Mouse (Mus musculus): ENCODE measurements around the gene Ccdc85c. TPM values are rescaled to one million over a fixed set of nuclear protein-coding genes. Genes with fewer than 3 reads are reported as not detected.
A peak's percentile ranks its signal among the peaks of the same experiment; 100 is the strongest.

Gene Ccdc85c
- total RNA-seq, 2 experiments from 2014 or later = 0.42 TPM; not detected in 1

GRCm38 (mm10) chr12:108303778-108304365 lies 28.6 kb upstream of the Ccdc85c start:
- no peak for ATAC-seq (replicated peaks; ENCODE audit: low FRiP score, low TSS enrichment, poor library complexity, severe bottlenecking)

- ATAC-seq (replicated peaks; ENCODE audit: low FRiP score, low TSS enrichment, poor library complexity, severe bottlenecking) = no peak
Observed at GRCm38 (mm10) chr12:108301006-108301405, 25.8 kb upstream of the Ccdc85c start.

- 0 out of 2 replicates have a peak, but pooled peaks have one; percentile 57 for ATAC-seq (replicated peaks; ENCODE audit: low FRiP score, low TSS enrichment, poor library complexity, severe bottlenecking)
Observed at GRCm38 (mm10) chr12:108297033-108297432, 21.8 kb upstream of the Ccdc85c start.

- ATAC-seq (replicated peaks; ENCODE audit: low FRiP score, low TSS enrichment, poor library complexity, severe bottlenecking) = no peak
Observed at GRCm38 (mm10) chr12:108294620-108295019, 19.4 kb upstream of the Ccdc85c start.

GRCm38 (mm10) chr12:108292957-108293356 lies 17.7 kb upstream of the Ccdc85c start:
- peak; percentile 83 for ATAC-seq (replicated peaks; ENCODE audit: low FRiP score, low TSS enrichment, poor library complexity, severe bottlenecking)

GRCm38 (mm10) chr12:108292419-108292818 lies 17.2 kb upstream of the Ccdc85c start:
- ATAC-seq (replicated peaks; ENCODE audit: low FRiP score, low TSS enrichment, poor library complexity, severe bottlenecking) = peak; percentile 42; the same call in 1 of the 2 replicates

GRCm38 (mm10) chr12:108288127-108288880 lies 13.1 kb upstream of the Ccdc85c start:
- ATAC-seq (replicated peaks; ENCODE audit: low FRiP score, low TSS enrichment, poor library complexity, severe bottlenecking) = no peak

- no peak for ATAC-seq (replicated peaks; ENCODE audit: low FRiP score, low TSS enrichment, poor library complexity, severe bottlenecking)
Observed at GRCm38 (mm10) chr12:108287011-108287410, 11.8 kb upstream of the Ccdc85c start.

- ATAC-seq (replicated peaks; ENCODE audit: low FRiP score, low TSS enrichment, poor library complexity, severe bottlenecking) = no peak
Observed at GRCm38 (mm10) chr12:108286381-108286780, 11.2 kb upstream of the Ccdc85c start.

- ATAC-seq (replicated peaks; ENCODE audit: low FRiP score, low TSS enrichment, poor library complexity, severe bottlenecking) = no peak
Observed at GRCm38 (mm10) chr12:108285225-108286011, 10.2 kb upstream of the Ccdc85c start.

- no peak for ATAC-seq (replicated peaks; ENCODE audit: low FRiP score, low TSS enrichment, poor library complexity, severe bottlenecking)
Observed at GRCm38 (mm10) chr12:108284455-108285224, 9.4 kb upstream of the Ccdc85c start.

GRCm38 (mm10) chr12:108278221-108278918 lies 3.1 kb upstream of the Ccdc85c start:
- no peak for ATAC-seq (replicated peaks; ENCODE audit: low FRiP score, low TSS enrichment, poor library complexity, severe bottlenecking)

- no peak for ATAC-seq (replicated peaks; ENCODE audit: low FRiP score, low TSS enrichment, poor library complexity, severe bottlenecking)
Observed at GRCm38 (mm10) chr12:108277341-108277841, 2.2 kb upstream of the Ccdc85c start.

- no peak for ATAC-seq (replicated peaks; ENCODE audit: low FRiP score, low TSS enrichment, poor library complexity, severe bottlenecking)
Observed at GRCm38 (mm10) chr12:108275920-108276822, 946 bp upstream of the Ccdc85c start.

GRCm38 (mm10) chr12:108275508-108275890 lies 274 bp upstream of the Ccdc85c start:
- peak; percentile 80 for ATAC-seq (replicated peaks; ENCODE audit: low FRiP score, low TSS enrichment, poor library complexity, severe bottlenecking)

- ATAC-seq (replicated peaks; ENCODE audit: low FRiP score, low TSS enrichment, poor library complexity, severe bottlenecking) = no peak
Observed at GRCm38 (mm10) chr12:108274313-108274595, 971 bp downstream of the Ccdc85c start.

GRCm38 (mm10) chr12:108273466-108274312 lies 1.5 kb downstream of the Ccdc85c start:
- no peak for ATAC-seq (replicated peaks; ENCODE audit: low FRiP score, low TSS enrichment, poor library complexity, severe bottlenecking)

Measured in megakaryocyte-erythroid progenitor cell, adult 5-6 weeks (primary cell).